Mouse (Mus musculus) cerebellum, adult 11 months (tissue): Measurements from ENCODE around the gene Evx2.

Experiments
- DNase-seq: peaks from one replicate; pipeline ENCODE4 v3.0.0; 2022

The Evx2 gene

GRCm38 (mm10) chr2:74659507-74660005 is at the start of gene Evx2:
Gene Evx2, minus strand, starts transcription at chr2:74659557.
- no peak for DNase-seq

GRCm38 (mm10) chr2:74708676-74709075 is 49.3 kb upstream of the Evx2 start:
- no peak for DNase-seq

DNA sequence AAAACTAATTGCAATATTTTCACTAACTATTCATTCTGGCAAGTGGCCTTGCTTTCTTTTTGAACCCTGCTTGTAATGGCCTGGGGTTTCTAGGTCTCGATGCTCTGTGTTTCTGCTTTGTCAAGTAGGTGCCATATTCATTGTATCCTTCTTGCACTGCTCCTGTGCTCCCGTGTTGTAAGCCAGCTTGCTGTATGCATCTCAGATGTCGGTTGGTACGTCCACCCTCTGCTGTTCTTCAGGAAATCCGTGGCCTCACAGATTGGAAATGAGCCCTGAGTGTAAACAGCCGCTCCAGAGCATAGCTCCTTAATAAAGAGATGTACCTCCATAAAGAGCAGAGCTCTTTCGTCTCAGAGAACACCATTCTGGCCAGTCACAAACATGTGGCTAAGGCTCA is 48.2 kb upstream of the Evx2 start:
- no peak for DNase-seq

GRCm38 (mm10) chr2:74706393-74706960 is 47.1 kb upstream of the Evx2 start:
- DNase-seq: no peak

DNA sequence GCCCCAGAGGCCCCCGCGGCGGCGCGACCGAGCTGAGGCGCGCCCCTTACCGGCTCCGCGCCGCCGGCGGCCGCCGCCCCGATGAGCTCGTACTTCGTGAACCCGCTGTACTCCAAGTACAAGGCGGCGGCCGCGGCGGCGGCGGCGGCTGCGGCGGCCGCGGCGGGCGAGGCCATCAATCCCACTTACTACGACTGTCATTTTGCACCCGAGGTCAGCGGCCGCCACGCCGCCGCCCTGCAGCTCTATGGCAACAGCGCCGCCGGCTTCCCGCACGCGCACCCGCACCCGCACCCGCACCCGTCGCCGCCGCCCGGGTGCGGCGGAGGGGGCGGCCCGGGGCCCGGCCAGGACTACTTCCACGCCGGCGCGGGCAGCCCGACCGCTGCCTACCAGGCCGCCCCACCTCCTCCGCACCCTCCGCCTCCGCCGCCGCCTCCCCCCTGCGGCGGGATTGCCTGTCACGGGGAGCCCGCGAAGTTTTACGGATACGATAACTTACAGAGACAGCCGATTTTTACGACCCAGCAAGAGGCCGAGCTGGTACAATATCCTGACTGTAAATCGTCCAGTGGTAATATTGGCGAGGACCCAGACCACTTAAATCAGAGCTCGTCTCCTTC is 46.2 kb upstream of the Evx2 start:
- no peak for DNase-seq

DNA sequence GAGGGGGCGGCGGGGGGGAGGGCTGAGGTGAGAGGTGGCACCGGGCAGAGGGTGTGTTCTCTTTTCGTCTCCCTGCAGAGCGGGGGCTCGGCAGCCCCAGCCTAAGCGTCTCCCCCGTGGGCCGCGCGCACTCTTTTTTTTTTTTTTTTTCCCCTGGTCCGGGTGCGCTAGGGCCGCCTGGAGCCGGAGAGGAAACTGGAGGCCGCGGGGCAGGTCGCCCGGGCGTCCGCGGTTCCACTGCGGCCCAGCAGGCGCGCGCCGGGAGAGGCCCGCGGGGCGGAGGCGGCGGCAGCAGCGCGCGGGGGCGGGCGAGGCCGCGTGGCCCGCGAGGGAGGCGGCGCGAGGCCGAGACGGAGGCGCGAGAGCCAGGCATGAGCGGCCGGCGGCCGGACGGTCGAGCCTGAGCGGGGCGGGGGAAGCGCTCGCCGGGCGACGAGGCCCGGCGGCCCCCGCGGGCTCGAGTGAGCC is 45.7 kb upstream of the Evx2 start:
- no peak for DNase-seq

DNA sequence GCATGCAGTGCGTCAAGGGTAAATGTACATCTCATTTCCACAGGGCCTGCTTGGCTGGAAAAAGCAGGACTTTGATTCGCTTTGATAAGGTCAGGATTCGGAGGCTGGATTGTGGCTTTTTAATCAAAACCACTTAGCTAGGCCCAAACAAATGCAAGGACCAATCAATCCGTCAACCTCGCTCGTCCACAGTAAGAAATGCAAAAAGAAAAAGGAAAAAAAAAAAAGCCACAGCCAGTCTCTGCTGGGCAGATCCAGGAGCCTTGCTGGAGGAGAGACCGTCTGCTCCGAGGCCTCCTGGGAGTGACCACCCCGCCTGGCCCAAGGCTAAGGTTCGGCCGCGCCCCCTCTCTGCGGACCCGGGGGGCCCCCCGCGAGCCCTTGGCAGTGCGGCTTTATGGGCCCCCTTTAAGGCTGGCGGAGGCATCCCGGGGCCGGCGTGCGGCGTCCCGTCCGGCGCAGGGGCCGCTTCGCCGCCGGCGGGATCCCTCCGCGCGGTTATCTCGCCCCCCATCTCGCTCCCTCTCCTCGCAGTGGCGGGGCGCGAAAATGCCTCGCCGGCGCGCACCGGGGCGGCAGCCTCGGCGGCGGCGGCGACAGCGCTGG is 45.1 kb upstream of the Evx2 start, which contains the start of gene Hoxd8:
Gene Hoxd8 (plus strand): TSS at position 223 of the 606 bp plus-strand sequence.
- DNase-seq: no peak

GRCm38 (mm10) chr2:74703720-74704392 is 44.5 kb upstream of the Evx2 start:
- DNase-seq: no peak

DNA sequence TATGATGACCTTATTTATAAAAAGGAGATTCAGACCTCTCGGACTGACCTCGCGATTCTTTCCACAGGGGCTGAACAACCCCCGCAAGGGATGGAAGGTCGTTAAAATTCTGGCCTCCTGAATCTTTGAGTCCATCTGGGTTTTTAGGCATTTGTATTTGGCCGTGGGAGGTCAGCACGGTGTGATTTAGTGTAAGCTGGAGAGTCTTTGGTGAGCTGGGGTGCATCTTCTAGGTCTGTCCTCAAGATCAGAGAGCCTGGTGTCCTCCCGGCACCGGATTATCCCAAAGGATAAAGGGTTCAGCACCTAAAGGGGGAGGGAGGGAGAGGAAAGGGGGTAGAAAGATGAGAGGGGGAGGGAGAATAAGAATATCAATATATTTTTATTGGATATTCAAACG is 44.0 kb upstream of the Evx2 start:
- no peak for DNase-seq

GRCm38 (mm10) chr2:74702820-74703219 is 43.5 kb upstream of the Evx2 start:
- DNase-seq: no peak

GRCm38 (mm10) chr2:74701949-74702819 is 42.8 kb upstream of the Evx2 start:
- peak; percentile 40 for DNase-seq

DNA sequence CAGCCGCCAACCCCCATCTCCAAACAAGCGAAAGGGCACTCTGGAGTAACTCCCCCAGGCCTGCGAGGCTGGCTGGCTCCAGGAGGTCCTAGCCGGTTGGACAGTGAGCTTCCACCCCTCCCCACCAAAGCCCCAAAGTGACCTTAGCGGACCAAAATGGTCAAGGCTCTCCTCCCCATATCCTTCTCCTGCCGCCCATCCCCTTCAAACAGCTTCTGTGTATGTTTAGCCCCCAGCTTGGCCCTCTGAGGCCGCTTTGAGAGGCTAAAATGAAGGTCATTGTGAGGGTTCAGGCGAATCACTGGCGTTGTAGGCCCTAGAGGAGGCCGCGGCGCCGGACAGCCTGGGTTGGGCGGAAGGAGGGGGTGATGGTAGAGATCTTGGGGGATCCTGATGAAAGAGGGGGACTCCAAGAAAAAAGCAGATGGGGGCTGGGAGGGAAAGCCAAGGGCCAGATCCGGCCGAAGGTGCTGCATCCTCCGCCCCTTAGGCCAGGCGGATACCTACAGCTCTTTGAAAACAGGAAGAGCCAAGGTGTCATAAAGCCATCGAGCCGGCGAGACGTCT is 41.3 kb upstream of the Evx2 start:
- no peak for DNase-seq

DNA sequence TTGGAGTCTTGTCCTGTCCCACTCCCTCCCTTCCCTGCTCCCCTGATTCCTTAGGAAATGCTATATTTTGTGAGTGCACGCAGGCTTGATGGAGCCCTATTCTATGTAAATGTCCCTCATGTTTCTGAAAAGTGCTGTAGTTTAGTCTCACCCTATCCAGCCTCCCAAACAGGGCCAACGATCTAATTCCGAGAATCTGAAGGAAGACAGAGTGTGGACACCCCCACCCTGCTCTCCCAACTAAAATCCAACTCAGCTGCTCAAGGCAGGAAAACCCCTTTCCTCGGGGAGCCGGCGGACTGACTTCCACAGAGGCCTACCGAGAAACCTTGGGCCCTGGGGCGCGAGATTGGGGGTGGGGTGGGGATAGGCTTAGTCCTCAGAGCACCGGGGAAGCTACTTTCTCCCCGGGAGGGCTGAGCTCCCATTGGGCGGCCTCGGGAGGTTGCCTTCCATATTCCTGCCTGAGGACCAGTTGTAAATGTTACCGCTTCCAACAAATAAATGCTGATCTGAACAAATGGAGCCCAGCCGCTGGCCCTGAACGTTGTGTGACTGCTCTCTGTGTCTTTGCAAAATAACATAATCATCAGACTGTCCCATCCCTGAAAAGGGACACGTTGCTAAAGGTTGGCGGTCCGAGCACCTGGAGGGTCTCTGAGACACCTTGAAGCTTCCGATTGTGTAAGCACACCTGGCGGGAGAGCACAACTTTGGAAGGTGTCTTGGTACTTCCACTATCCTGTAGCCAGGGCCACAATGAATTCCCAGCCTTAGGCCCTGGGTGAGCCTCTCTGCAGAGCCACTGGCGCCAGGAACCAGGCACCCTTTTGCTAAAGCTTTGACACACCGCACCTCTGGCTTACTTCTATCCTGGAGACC is 40.5 kb upstream of the Evx2 start:
- no peak for DNase-seq

GRCm38 (mm10) chr2:74699053-74699430 is 39.7 kb upstream of the Evx2 start:
- no peak for DNase-seq

- no peak for DNase-seq
Observed at GRCm38 (mm10) chr2:74698201-74699052, 39.1 kb upstream of the Evx2 start.

DNA sequence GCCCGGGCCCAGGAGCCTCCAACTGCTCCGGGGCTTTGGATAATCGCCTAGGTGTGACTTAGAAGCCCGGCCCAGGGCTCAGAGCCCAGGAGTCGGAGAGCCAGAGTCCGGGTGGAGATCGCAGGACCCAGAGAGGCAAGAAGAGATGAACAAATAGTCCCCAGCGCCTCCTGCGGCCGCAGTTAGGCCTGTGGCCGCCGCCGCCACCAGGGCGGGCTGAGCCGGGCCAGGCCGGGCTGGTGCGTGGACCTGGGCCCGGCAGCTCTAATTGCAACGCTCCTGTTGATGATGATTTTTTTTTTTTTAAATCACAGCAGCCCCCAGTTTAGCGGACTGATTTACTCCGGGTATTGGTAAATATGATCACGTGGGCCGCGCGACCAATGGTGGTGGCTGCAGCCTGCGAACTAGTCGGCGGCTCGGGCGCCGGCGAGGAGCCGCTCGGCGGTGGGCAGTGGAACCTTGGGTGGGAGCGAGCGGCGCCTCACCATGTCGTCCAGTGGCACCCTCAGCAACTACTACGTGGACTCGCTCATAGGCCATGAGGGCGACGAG is 38.3 kb upstream of the Evx2 start, which contains the start of gene Hoxd9:
Gene Hoxd9 (plus strand): TSS at position 161 of the 555 bp plus-strand sequence.
- no peak for DNase-seq

GRCm38 (mm10) chr2:74696442-74697335 is 37.3 kb upstream of the Evx2 start:
- no peak for DNase-seq

GRCm38 (mm10) chr2:74695813-74696430 is 36.6 kb upstream of the Evx2 start:
- no peak for DNase-seq
